Mouse (Mus musculus) forelimb bud, embryonic 11.5 days (tissue): ENCODE results near the gene Lmntd2.
"Not testable (repeated sequence)": the region's sequence is repeated elsewhere in the genome, so short reads cannot be mapped to it uniquely, and the experiment has no call there.

Experiments
- DNase-seq: peaks from one replicate; pipeline ENCODE4 v3.0.0-alpha.2; 2012; ENCODE audit warnings: low read depth, low spot score

The Lmntd2 gene

DNA sequence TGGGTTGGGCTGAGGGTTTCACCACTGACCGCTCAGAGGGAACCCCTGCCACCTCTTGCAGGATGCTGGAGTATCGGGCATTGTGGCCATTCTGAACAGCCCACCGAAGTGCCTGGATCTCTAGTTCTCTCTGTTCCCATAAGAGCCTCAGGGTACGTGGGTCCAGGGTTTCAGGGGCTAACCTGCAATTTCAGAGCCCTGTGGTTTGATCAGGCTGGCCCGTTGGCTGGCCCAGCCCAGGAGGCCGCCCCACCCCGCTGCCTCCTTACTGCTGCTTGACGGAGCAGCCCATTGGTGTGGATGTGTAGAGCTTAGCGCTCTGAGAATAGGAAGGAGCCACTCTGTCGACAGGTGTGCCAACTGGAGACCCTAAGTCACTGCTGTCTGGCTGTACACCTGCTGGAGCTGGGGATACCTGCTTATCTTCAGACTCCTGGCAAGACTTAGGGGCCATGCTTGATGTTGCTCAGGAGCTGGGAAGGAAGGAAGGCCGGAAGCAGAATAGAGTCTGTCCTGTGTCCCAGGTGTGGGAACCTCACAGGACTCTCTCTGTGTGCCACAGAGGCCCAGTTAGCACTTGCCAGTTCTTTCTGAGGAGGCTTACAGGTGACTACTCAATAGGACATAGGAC lies at the start of gene Lmntd2:
Lmntd2 (minus strand) TSS at position 476 of the 631 bp plus-strand sequence.
- DNase-seq: no peak

DNA sequence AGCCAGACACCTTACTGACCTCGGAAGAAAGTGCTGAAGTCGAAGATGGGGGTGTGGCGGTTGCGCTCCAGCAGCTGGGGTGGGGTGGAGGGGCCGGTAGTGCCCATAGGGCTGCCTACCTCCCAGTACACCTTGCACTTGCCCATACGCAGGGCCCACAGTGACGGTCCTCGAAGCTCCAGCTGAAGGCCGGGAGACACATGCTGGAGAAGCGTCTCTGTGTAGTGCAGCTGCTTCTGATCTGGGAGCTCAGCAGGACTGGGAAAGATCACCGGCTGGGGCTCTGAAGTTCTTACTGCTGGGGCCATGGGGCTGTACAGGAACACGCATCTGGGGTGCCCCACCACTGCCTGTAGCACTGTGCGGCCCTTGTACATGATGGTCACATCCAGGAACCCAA lies 49.8 kb upstream of the Lmntd2 start:
- no peak for DNase-seq

DNA sequence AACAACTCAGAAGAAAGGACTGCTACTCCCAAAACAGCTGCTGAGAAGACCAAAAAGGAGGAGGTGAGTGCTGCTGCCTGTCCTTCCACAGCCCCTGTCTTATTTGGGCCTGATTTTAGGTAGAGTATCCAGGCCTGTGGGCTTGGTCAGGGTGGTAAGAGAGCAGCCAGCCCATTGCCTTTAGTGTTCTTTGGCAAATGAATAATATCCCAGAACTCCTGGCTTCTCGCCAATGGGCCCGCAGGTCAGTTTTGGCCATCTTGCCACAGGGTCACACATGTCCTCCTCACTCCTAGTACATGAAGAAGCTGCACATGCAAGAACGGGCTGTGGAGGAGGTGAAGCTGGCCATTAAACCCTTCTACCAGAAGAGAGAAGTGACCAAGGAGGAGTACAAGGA lies 47.6 kb upstream of the Lmntd2 start:
- no peak for DNase-seq

DNA sequence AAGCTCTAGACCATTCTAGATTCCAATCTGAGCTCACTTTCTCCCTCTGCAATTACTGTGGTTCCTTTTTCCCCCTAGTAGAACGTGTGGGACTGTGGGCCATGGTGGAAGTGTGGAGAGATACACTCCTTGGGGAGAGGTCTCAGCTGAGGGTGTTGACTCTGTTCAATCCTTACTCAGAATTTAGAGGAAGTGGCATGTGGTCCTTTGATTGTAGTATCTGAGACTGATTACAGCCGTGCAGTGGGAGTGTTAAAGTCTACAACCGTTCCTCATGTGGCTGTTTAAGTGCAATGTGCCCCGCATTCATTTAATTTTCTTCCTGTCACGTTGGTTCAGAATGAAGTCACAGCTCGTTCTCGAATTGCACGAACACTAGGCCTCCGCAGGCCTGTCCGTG lies 42.3 kb upstream of the Lmntd2 start:
- no peak for DNase-seq

DNA sequence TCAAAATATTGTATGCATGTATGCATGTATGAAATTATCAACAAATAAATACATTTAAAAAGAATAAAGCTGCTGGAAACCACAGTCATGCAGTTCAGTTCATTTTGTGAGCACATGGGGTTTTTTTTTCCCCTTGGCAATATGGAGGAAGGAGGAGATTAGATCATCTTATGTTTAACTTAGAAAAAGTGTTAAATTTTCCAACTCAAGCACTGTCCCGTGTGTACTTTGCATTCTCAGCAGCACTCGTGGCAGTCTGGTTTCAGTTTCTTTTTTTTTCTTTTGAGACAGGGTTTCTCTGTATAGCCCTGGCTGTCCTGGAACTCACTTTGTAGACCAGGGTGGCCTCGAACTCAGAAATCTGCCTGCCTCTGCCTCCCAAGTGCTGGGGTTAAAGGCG lies 36.6 kb upstream of the Lmntd2 start:
- not testable (repeated sequence) for DNase-seq

DNA sequence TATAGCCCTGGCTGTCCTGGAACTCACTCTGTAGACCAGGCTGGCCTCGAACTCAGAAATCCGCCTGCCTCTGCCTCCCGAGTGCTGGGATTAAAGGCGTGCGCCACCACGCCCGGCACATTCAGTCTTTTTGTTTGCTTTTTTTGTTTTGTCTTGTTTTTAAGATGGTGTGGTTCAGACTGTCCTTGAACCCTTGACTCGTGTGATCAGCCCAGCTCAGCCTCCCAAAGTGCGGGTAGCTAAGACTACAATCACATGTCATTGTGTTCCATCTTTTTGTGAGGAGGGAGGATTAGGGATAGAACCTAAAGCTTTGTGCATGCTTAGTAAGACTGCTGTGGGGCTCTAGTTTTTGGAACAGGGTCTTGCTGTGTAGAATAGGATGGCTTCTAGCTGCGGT lies 17.7 kb upstream of the Lmntd2 start:
- no peak for DNase-seq

DNA sequence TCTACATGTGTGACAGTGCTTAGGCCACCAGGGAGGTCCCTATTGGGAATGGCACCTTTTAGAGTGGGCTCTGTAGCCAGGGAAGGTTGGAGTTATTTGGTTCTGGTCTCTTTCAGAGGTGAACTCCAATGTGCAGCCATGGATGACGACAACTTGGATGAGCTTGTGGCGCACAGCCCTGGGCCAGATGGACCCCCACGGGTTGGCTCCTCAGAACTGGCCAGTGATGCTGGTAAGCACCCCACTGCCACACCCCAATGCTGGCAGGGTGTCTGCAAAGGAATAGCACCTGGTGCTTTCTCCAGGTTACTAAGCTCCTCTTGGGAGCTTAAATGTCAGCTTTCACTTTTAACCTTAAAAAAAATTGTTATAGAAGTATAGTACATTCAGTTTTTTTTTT lies 17.2 kb upstream of the Lmntd2 start:
- no peak for DNase-seq

DNA sequence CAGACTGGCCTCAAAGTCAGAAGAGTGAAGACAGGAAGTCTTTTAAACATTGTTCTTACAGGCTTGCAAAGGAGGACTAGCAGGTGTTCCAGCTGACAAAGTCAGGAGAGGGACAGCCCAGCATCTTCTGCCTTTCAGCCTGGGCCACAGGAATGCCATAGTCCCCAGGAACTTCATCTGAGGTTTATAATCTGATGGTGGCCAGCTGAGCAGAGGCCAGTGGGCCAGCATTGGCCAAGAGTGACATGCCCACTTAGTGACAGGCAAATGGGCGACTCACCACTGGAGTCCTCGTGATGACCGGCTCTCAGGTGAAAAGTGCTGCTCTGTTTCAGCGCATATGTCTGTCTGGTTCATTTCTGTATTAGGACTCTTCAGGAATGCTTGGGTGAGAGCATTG lies 16.7 kb upstream of the Lmntd2 start:
- DNase-seq: no peak

DNA sequence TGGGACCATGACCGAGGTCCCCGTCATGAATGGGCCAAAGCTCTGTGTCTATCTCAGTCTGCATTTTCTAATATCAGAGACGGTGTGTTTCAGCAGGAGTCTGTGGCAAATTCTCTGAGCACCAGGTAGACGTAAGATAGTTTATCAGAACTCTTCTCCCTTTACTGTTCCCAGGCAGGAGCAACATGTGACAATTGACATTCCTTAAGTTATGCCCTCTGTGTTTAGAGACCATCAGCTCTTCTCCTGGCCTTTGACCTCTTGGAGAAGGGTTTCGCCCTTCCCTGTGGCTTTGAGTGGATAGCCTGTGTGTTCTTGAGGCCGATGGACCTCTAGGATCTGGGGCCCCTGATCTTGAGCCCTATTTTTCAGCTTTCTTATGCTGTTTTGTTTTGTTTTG lies 15.8 kb upstream of the Lmntd2 start:
- DNase-seq: no peak

DNA sequence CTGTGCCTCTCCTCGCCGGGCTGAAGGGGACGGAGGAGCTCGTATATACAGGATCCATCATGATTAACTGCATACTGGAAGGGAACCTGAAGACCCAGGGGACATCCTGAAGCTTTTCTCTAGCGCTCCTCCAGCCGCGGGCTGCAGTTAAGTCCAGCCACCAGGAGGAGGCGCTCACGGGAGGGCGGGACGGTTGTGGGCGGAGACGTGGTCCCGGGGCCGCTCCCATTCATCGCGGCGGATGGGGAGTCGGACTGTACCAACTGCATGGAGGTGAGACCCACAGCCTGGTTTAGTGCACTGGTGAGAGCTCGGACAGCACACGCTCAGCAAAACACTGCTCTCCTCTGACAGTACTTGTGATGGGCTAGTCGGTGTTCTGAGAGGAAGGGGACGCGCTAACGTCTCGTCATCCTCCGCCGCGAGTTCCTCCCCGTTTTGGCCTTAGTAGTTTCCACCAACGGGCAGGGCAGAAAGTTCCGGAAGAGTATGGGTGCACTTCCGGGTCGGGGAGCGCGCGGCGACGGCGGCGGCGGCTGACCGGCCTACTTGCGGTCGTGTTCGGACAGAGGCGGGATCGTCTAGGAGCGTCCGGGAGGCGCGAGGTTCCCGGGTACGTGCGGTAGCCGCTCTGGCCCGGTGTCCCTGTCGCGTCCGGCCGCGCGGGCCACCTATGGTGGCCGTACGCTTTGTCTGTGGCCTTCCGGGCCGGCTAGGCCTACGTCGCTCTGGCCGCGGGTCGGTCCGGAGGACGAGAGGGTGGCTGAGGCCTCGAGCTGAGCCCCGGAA lies 14.6 kb upstream of the Lmntd2 start, which contains the start of gene Phrf1:
Phrf1 (plus strand) TSS at position 506 of the 789 bp plus-strand sequence.
- DNase-seq: peak; percentile 94

DNA sequence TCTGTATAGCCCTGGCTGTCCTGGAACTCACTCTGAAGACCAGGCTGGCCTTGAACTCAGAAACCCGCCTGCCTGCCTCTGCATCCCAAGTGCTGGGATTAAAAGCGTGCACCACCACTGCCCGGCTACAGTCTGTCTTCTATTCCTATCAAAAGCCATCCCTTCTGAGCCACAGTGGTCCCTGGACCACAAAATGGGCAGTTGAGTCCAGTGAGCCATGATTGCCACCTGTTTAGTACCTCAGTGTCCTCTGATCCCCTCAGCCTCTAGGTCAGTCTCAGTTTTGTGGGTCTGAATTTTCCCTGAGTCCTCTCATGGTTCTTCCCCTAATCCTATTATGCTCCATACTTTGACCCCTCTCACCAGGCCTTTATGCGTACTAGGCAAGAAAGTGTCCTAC lies 13.9 kb upstream of the Lmntd2 start:
- no peak for DNase-seq

DNA sequence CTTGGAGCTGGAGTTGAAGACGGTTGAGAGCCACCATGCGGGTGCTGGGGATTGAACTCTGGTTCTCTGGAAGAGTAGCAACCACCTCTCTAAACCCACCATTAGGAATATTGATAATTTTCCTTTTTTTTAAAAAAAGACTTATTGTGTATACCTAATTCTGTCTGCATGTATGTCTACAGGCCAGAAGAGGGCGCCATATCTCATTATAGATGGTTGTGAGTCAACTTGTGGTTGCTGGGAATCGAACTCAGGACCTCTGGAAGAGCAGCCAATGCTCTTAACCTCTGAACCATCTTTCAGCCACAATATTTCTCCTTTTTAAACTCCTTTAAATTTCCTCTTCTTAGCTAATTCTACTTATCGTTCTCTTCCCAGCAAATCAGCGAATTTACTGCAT lies 12.7 kb upstream of the Lmntd2 start:
- no peak for DNase-seq

DNA sequence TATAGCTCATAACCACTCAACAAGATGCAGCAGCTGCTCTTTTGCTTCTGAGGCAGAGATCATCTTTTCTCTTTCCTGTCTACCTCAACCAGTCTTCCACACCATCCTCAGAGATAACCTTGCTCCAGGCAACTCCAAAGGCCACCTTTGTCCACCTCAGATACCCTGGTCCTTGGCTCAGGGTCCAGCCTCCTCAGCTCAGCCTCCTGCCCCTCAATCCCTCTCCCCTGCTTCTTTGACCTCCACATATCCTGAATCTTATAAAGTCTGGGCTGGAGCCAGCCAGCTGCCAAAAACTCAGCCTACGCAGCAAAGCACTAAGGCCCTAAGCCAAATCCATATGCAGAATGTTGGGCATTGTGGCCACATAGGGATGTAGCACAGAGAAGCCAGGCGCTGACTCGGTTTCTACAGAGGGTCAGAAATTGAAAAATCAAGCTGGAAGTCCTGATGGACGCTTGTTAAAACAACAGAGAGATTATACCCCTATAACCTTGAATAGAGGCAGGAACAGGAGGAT lies 8.9 kb upstream of the Lmntd2 start:
- DNase-seq: no peak

DNA sequence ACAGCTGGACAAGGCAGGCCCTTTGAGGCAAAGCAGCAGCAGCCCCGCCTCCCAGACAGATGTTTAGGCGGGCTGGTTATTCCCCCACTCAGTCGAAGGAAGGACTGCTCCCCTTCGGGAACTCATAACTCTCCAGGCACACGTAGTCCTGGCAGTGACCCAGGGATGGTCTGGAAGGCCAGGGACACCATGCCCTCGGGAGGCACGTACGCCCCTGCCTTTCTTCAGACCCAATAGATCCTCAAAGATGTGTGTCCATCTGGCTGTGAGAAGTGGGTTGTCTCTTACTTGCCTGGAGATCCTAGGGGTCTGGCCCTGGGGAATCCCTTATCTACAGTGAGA lies 8.2 kb upstream of the Lmntd2 start:
- DNase-seq: no peak

DNA sequence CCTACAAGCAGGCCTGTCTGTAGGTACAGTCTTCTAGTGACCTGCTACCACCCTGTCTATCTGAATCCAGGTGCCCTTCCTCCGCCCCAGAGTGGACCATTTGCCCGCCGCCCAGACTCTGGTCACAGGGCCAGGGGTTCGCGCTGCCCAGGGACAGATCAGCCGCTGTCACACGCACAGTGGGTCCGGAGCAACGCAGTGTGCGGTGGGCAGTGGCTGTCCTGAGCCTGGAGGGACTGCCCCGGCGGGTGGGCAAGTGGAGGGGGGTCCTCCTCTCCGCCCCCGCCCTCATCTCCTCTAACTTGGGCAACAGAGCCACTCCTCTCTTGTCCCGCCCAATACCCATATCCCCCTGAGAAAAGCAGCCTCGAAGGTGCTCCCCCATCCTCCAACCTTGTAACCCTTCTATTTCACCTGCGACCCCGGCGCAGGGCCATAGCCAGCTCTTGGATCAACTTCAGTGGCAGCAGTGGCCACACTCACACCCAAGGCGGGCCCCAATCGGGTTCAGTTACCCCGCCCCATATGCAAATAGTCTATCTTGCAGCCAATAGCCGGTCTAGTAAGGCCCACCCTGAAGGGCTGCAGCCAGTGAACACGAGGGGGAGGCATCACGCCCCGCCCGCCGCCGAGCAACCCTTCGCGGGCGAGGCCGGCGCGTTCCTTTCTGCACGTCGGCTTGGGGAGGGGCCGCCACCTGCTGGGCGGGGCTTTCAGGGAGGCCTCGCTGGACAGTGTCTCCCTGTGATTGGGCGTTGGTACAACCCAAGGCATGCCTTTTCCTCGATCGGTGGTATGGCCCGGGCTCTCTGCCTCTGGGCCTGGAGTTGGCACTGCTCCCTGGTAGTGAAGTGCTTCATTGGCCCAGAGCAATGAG lies 7.6 kb upstream of the Lmntd2 start:
- DNase-seq: peak; percentile 96

DNA sequence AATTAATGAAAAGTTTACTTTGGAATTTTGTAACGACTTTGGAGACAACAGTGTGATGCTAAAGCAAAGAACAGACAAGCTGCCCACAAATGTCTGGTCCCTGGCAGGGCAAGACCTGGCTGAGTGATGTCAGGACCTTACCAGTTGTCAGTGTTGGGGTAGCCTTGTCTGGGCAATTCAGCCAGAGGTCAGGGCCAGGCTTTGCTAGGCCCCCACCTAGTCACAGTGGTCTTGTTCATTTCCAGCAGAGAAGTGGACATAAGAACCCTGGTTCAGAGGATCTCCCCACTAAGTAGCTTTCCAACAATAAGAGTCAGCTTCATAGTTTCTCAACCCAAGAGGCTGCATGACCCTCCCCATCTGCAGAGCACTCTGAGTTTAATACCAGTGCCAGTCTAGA lies 6.5 kb upstream of the Lmntd2 start:
- no peak for DNase-seq

DNA sequence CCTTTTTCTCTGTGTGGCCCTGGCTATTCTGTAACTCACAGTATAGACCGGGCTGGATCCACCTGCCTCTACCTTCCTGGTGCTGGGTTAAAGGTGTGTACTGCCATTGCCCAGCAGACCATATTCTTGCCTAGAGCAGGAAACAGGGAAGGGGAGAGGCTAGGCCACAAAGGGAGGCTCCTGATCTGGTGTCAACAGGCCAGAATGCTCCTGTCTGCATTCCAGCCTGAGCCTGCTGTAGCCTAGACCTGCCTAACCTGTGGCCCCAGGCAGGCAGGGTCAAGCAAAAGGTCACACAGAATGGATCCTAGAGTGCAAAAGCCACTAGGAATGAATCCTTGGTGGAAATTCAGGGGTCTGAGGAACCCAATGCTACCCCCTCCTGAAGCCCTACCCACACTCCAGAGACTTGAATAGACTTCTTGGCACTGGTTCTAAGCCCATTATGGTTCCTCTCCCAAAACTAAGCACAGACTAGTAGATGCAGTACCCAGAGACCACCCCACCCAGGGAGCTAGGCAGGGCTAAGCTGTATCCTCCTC lies 5.7 kb upstream of the Lmntd2 start:
- no peak for DNase-seq

DNA sequence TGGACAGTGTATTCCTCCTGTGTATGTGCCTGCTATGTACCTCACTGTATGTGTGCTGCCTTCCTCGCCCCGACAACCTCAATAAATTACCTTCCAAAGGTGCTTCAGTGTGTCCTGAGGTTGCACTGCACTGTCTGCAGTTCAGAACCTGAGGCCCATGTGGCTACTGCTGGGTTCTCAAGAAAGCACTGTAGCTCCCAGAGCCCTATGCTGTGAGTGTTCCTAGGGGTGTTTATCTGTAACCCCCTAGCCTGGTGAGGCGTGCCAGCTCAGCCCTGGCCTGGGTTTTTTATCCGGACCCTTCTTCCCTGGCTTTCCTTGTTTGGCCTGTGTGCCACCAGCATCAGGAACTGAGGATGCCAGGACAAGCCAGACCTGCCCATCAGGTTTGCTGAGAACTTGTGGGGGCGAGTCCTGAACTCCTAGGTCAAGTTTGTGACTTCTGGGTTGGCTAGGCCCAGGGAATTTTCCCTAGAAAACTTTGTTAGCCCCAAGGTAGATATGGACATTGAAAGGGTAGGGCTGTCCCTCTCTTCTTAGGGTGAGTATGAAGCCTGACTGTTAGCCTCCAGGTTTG lies 4.8 kb upstream of the Lmntd2 start:
- no peak for DNase-seq

DNA sequence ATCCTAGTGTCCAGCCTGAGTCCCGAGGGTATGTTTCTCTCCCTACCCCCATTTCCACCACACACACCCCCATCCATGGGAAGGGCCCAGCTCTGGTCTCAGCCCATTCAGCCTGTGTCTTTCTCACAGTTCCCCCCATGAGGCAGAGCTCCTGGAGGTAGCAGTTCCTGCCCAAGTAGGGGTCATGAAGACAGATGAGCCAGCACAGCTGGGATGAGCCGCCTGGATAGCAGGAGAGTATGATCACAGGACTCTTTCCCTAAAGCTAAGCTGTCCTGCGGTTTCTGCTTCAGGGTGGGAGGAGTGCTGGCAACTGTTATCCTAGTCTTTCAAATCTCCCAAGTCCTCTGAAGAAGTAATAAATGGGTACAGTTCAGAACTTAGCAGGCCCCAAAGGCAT lies 4.3 kb upstream of the Lmntd2 start:
- DNase-seq: no peak

DNA sequence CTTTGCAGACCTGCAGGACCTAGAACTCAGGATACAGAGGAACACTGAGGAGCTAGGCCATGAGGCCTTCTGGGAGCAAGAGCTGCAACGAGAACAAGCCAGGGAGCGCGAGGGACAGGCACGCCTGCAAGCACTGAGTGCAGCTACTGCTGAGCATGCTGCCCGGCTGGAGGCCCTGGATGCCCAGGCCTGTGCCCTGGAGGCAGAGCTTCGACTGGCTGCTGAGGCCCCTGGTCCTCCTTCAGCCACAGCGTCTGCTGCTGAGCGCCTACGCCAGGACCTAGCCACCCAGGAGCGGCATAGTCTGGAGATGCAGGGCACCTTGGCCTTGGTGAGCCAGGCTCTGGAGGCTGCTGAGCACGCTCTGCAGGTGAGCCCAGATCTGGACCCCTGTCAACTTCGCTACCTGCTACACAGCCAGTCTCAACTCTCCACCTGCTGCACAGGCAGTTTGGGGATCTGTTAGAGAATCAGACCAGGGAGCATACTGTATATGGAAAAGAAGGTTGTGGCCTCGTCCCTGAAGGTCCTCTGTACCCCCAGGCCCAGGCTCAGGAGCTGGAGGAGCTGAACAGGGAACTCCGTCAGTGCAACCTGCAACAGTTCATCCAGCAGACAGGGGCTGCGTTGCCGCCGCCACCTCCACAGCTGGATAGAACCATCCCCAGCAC lies 3.6 kb upstream of the Lmntd2 start:
- no peak for DNase-seq

DNA sequence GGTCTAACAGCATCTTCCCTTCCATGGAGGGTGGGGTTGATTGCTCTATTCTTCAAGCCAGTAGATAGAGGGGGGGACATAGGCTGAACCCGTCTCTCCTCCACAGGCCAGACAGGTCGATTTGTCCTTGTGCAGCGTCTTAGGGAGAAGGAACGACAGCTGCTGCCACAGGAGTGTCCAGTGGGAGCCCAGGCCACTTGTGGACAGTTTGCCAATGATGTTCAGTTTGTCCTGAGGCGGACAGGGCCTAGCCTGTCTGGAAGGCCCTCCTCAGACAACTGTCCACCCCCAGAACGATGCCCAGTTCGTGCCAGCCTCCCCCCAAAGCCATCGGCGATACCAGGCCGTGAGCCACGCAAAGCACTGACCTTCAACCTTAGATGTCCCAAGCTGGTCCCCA lies 3.0 kb upstream of the Lmntd2 start:
- DNase-seq: no peak
